Mouse (Mus musculus) MEL-GATA-1-ER (cell line): ENCODE measurements around the gene Nprl2.
A peak's percentile ranks its signal among the peaks of the same experiment; 100 is the strongest.
"Not testable (repeated sequence)": the region's sequence is repeated elsewhere in the genome, so short reads cannot be mapped to it uniquely, and the experiment has no call there.

Source experiments
- DNase-seq: peaks from one replicate; pipeline ENCODE4 v3.0.0-alpha.2; 2012; ENCODE audit warnings: low read depth; ENCODE audit errors: extremely low read depth

Gene Nprl2

GRCm38 (mm10) chr9:107552690-107553393 lies 10.8 kb downstream of the Nprl2 start:
- no peak for DNase-seq

DNA sequence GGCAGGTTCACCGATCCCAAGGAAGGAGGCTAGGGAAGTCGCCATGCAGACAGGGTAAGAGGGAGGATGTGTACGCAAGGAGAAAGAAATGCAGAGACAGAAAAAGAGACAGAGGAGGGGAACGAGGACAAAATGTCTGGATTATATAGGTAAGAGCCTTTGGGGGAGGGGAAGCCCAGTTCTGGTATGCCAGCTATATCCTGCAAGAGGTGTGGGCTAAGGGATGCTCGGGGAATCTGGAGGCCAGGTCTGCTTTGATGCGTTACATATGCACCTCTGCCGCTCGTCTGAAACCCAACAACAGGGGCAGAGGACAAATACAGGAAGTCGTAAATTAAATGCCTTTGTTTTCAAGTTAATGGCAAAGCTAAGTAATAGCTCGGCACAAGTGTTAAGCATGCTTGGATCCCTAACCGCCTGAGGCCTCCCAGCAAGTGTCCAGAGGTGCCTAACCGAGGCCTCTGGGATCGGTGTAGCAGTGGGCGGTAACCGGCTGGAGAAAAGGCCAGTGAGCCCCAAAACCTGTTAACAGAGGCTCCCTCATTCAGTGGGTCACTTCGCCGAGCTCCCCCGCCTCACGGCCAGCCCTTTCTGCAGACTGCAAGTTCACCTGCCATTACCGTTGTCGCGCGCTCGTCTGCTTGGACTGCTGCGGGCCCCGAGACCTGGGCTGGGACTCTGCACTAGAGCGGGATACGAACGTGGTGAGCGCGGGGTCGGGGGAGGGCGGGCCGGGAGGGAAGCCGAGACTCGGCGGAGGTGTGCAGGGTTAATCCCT lies 11.7 kb downstream of the Nprl2 start:
- DNase-seq: no peak

DNA sequence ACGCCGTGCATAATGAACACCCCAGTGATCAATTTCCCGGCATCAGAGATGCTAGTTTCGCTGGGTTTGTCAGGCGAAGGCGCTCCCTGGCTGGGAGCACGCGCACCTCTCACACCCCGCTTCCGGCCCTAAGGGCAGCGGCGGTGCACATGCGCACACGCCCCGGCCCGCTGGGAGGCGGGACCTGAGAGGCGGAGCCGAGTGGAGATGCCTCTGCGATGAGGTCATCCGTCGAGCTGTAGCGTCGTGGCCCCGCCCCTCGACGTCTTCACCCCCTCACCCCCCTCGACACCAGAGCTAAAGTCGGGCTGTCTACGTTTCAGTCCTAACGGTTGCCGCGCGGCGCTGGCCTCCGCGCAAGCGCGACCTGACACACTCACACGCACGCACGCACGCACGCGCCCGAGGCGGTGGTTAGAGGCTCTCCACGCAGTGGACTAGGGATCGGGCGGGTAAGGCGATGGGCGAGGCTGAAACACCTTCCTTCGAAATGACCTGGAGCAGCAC lies 12.3 kb downstream of the Nprl2 start:
- DNase-seq: peak; percentile 94

- peak; percentile 71 for DNase-seq
Measured at GRCm38 (mm10) chr9:107555031-107555457, 13.0 kb downstream of the Nprl2 start.

DNA sequence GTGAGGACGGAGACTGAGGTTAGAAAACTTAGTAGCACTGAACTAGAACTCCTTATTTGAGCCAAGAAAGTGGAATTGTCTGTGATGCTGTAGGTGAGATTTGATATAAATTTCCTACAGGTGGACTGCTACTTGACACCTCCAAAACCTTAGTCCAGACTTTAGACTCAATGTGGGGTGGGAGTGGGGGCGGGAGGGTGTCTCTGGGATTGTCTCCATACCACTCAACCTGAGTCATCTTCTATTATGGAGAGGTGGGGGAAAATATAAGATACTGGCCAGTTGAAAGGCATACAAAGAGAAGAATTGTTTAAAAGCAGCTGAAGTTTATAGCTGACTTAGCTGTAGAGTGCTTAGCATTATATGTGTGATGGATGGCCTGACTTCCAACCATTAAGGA lies 13.7 kb downstream of the Nprl2 start:
- no peak for DNase-seq

DNA sequence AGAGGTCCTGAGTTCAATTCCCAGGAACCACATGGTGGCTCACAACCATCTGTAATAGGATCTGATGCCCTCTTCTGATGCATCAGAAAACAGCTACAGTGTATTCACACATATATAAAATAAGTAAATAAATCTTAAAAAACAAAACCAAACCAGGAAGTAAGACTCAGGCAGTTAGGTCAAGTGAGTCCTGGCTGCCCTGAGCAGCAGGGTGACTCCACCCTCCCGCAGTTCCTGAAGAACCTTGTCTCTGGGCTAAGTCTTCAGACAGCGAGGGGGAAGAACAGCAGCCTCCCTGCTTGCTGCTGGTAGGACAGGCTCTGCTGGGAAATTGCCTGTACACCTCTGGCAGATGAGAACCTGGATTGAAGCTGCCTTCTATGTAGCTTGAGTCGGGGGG lies 14.3 kb downstream of the Nprl2 start:
- no peak for DNase-seq

DNA sequence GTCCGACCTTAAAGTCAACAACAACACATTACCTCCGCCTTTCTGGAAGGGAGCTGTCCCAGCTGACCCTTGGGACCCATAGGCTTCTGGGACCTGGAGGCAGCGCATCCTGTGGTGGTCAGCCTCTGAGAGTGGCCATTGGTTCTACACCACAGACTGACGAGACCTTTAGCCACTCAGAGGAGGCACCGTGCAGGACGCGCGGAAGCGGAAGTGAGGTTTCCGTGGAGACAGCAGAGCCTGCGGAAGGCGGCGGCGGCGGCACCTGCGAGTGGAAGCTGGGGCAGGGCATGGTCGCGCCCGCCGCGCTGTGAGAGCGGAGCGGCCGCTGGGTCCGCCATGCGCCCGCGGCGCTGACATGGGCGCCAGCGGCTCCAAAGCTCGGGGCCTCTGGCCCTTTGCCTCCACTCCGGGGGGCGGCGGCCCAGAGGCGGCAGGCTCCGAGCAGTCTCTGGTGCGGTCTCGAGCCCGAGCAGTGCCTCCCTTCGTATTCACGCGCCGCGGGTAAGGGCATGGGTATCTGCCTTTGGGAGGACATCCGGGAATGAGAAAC lies 21.1 kb downstream of the Nprl2 start, which contains the start of gene Tusc2:
Tusc2 (plus strand) TSS at position 227 of the 553 bp plus-strand sequence.
- peak; percentile 91 for DNase-seq

DNA sequence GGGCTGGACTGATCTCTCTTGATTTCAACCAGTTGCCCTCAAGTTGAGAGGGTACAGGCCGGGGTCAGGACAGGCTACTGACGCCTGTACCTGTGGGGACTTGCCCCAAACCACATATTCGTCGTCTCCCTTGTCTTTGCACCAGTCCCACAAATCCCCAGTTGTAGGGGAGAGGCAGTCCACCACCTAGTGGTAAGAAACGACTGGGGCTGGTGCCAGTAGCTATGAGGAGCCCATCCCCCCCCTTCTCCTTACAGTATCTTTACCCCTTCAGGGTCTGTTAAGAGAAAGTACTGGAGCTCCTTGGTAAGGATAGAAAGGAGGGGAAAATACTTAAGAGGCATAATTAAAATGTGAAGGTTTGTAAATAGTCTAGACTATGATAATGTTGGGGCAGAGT lies 23.5 kb downstream of the Nprl2 start:
- DNase-seq: not testable (repeated sequence)

DNA sequence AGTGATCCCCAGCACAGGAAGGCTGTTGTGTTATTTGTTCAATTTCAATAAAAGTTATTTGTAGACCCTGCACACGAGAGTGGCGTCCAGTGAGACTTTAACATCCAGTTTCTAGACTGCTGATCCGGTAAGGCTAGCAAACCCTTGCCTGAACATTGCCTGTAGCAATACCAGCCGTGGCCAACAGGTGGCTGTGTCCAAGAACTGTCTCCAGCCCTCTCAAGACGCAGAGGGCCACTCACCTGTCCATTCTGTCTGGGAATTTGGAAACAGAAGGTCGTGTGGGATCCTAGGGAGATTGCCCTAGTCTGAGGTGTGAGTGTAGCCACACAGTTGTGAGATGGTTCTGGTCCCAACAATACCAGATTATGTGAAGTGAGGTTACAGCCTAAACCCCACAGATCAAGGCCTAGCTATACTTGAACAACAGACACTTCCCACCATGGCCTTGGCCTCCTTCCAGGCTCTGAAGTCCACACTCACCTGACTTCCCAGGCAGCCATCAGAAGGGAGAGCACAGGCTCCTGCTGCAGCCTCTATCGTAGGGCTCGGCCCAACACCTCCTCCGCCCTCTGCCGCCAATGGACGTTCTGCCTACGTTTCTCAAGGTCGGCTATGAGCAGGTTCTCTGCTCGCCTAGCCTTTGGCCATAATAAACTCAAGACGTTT lies 24.1 kb downstream of the Nprl2 start:
- DNase-seq: no peak

DNA sequence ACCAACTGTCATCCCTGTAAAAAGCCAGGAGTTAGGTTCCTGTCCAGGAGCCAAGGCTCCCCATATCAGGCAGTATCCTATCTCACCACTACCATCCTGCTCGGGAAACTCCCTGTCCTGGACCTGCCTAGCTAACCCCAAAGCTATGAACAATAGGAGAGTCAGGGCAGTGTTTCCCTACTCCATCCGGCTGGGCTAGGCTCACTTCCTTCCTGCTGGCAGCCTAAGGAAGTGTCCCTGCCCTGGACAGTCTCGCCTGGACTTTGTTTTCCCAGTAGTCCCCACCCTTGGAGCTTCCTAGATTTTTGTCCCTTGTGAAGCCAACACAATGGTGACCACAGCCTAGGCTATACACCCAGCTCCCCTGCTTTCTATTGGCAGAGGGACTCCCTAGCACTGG lies 24.8 kb downstream of the Nprl2 start:
- no peak for DNase-seq

GRCm38 (mm10) chr9:107567702-107568319 lies 25.8 kb downstream of the Nprl2 start, which contains the start of gene Hyal2:
Hyal2 (plus strand) TSS chr9:107567945.
- no peak for DNase-seq

GRCm38 (mm10) chr9:107568331-107569261 lies 26.6 kb downstream of the Nprl2 start:
- DNase-seq: no peak

- DNase-seq: no peak
Measured at GRCm38 (mm10) chr9:107569270-107569669, 27.2 kb downstream of the Nprl2 start.

DNA sequence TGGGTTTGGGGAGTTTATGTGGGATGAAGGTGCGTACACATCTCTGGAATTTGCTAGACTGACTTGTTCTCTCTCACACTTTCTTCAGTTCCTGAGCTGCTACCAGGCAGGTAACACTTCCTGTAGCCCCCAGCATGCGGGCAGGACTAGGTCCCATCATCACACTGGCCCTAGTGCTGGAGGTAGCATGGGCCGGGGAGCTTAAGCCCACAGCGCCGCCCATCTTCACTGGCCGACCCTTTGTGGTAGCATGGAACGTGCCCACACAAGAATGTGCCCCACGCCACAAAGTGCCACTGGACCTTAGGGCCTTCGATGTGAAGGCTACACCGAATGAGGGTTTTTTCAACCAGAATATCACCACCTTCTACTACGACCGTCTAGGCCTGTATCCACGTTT lies 28.0 kb downstream of the Nprl2 start:
- DNase-seq: no peak

DNA sequence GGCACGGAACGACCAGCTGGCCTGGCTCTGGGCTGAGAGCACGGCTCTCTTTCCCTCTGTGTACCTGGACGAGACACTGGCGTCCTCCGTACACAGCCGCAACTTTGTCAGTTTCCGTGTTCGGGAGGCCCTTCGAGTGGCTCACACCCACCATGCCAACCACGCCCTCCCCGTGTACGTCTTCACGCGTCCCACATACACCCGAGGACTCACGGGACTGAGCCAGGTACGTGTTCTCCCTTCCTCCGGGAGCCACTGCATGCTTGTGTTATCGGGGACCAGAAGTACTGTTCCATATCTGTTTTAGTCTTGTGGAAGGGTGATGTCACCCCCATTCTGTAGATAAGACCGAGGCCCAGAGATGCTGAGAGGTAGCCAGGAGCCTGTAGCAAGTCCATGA lies 28.8 kb downstream of the Nprl2 start:
- no peak for DNase-seq

DNA sequence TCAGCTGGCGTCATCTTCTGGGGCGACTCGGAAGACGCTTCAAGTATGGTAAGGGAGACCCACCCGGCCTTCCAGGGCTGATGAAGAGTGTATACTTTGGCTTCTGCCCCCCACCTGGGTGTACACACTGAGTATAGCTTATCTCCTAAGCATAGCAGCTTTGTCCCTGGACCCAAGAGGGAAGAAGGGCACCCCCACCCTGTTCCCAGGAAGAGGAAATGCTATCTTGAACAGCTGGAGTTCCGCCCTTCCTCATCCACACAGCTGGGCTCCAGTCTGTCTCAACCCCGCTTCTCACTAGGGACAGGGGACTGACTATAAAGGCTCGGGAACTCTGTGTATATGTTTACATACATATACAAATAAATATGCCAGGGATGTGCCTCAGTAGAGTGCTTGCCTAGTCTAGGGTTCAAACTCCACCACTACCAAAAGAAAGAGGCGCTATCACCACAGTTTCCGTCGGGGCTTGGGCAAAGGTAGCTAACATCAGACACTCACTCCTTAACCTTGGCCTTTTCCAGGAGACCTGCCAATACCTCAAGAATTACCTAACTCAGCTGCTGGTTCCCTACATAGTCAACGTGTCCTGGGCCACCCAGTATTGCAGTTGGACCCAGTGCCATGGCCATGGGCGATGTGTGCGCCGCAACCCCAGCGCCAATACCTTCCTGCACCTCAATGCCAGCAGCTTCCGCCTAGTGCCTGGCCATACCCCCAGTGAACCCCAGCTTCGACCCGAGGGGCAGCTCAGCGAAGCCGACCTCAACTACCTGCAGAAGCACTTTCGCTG lies 29.7 kb downstream of the Nprl2 start:
- no peak for DNase-seq

GRCm38 (mm10) chr9:107572327-107572662 lies 30.3 kb downstream of the Nprl2 start:
- no peak for DNase-seq

DNA sequence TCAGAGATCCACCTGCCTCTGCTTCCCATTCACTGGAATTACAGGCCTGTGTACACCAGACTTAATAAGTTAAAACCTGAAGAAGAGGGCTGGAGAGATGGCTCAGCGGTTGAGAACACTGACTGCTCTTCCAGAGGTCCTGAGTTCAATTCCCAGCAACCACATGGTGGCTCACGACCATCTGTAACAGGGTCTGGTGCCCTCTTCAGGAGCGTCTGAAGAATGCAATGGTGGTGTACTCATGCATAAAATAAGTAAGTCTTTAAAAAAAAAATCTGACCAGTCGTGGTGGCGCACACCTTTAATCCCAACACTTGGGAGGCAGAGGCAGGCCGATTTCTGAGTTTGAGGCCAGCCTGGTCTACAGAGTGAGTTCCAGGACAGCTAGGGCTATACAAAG lies 31.7 kb downstream of the Nprl2 start:
- not testable (repeated sequence) for DNase-seq

DNA sequence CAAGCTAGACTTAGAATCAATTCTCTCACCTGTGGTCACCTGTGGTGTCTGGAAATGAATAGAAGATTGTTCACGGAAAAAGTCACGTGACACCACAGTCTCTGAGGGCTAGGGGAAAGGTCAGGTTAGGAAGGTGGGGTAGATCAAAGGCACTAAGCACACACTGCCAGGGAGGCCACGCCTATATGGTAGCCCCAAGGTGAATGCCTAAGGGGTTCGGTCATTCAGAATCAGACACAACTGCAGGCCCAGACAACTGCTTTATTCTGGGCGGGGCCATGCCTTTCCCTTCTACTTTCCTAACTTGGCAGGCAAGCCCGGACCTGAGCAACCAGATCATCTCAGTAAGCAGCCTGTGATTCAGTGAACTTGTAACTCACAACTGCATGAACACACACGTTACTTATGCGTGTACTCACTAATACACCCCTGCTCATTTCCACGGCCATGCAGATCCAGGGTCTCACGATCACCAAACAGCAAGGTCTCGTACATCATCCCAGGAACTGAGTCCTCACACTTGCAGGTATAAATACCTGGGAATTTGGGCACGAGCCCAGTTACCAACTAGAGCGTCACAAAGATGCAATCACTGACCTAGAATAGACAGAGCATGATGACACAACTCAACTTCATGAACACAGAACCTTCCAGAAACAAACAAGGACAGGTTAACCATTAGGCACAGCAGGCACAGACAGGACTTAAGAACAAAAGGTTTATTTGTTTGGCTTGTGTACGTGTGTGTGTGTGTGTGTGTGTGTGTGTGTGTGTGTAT lies 33.7 kb downstream of the Nprl2 start:
- DNase-seq: no peak
